Mouse (Mus musculus) adrenal gland, postnatal 25 days (tissue): ENCODE data around the gene Wdr5. TPM values are rescaled to one million over a fixed set of nuclear protein-coding genes. Genes with fewer than 3 reads are reported as not detected.

Experiments
- DNase-seq: peaks from one replicate; pipeline ENCODE4 v3.0.0; 2021; ENCODE audit warnings: mixed read lengths
- long read RNA-seq: library from polyadenylated mRNA; stranded (forward); transcript quantifications from one replicate; pipeline ENCODE4 v2.0.0, GENCODE M21; 2021
- total RNA-seq: library from RNA; stranded (reverse); gene quantifications from 2 replicates; pipeline ENCODE4 v1.2.3, GENCODE M21; 2021

Wdr5 gene
- total RNA-seq = 37.3 and 40.2 TPM in 2 replicates
- long read RNA-seq, transcript Wdr5-201 (14 exons, 2,890 nt) = major isoform, 34 of 44 reads
- long read RNA-seq, partial matches to known transcripts = 5 of 44 reads
- long read RNA-seq, other reads (novel, unspliced or antisense) = 5 of 44 reads

GRCm38 (mm10) chr2:27514639-27515328, at the start of gene Wdr5:
Gene Wdr5, plus strand, starts transcription at chr2:27515157.
- peak; percentile 100 for DNase-seq

- DNase-seq = no peak
Measured at GRCm38 (mm10) chr2:27469292-27469990, 45.5 kb upstream of the Wdr5 start.

DNA sequence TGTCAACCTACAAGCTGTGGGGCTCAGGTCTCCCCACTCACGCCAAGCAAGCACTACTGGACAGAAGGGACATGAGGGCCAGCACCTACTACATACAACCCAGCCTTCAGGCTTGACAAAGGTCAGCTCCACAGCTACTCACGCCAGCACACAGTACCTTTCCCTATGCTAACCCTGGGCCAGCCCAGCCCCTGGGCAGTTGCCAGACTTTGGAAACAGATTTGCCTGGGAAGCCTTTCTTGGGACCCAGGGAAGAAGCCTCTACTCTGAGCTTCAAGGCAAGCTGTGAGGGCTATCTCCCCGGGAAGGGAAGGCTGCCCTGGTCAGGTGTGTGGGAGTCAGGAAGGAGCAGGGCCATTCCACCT, 45.0 kb upstream of the Wdr5 start:
- DNase-seq = peak; percentile 60

DNA sequence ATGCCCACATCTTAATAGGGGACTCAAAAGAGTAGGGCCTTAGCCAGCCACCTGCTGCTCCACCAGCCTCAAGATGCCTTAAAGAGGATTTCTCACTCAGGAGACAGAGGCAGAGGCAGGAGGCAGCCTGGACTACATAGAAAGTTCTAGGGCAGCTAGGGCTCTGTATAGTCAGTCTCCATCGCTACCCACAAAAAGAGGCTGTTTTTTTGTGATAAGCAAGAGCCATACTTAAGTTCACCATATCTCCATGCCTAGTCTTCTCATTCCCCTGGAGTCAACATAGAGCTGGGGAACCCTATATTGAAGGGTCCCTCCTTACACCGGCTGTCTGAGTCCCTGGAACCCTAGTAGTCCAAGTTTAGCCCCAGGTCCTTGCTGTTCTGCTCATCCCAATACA, 44.4 kb upstream of the Wdr5 start:
- no peak for DNase-seq

- DNase-seq = no peak
Measured at GRCm38 (mm10) chr2:27471170-27471584, 43.8 kb upstream of the Wdr5 start.

GRCm38 (mm10) chr2:27473061-27473765, 41.7 kb upstream of the Wdr5 start:
- DNase-seq = no peak

DNA sequence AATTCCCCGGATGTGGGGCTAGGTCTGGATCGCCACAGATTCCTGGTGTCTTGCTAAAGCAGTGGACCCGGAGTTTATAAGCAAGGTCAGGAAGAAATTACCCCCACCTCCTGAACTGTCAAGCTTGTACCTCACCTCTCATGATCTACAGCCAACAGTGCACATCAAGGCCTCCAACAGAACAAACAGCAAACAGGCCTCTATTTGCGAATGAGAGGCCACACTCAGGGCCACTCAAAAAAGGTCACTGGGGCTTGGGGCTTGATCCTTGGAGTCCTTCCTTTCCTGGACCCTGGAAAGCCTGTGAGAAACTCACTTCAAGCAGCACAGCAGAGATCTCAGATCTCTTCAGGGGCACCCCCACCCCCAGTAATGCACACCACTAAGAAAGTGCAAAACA, 41.0 kb upstream of the Wdr5 start:
- no peak for DNase-seq

DNA sequence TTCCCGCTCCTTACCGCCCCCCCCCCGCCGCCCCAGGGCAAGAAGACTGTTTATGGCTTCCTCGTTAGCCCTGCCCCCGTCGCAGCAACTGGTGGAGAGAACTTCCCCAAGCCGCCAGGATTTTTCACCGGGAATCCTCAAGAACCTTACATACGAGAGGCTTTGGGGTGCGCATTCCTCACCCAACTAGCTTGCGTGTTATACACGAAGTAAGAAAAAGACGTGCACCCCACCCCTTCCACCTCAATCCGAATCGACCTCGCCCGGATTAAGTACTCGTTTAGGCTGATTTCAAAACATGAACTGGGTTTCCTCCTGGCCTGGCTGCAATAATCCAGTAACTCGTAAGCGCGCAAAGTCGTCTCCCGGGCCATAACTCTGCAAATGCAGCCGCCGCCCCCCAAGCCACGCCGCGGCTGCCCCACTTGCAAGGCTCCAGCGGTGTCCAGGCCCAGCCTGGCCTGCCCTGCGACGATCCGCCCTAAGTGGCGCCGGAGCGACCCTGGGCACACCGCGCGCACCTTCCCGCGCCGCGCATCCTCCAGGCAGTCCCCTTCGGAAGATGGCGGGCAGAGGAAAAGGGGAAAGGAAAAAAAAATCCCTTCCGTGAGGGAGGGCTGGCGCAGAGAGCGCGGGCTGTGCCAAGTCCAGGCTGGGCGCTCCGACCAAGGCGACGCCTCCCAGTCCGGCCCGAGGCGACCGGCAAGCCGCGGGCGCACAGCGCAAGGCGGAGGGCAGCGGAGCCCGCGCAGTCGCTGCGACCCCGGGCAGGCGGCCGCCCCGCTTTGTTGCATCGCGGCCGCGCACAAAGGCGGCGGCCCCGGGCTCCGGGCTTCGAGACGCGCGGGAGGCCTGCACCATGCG, 40.1 kb upstream of the Wdr5 start:
- peak; percentile 47 for DNase-seq

- DNase-seq = peak; percentile 92
Measured at GRCm38 (mm10) chr2:27475495-27476302, 39.3 kb upstream of the Wdr5 start.

DNA sequence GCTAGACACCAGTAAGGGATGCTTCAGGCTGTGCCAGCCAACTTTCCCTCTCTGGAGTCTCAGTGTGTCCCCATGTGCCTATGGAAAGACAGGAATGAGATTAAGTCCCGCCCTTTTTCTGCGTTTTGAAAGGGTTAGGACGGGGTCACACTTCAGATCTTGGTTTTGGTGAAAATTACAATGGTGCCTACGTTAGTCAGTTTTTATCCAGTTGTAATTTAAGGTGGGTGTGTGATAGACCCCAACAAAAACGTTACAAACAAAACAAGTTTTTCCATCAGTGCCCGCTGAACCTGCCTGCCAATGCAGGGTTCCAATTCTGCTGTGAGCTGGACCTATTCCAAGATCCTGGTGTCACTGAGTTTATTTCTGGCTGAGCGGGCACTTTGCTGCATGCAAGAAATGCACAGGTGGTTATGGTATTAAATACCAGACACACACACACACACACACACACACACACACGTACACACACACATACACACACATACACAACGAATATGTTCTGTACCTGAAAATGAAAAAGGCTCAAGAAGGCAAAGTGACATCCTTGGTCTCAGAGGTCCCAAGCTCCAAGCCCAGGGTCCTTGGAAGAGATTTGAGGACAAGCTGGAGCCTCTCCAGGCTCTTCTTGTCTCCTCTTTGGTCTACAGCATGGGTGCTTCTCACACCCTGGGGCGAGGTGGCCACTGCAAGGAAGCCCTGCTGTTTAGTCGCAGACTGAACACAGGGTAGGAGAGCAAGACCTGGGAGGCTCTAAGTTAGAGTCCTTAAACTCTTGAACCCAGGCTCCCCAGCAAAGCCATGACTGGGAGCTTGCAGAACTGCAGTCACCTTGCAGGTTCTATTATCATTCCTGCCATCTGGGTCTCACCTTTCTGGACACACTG, 38.4 kb upstream of the Wdr5 start:
- no peak for DNase-seq

DNA sequence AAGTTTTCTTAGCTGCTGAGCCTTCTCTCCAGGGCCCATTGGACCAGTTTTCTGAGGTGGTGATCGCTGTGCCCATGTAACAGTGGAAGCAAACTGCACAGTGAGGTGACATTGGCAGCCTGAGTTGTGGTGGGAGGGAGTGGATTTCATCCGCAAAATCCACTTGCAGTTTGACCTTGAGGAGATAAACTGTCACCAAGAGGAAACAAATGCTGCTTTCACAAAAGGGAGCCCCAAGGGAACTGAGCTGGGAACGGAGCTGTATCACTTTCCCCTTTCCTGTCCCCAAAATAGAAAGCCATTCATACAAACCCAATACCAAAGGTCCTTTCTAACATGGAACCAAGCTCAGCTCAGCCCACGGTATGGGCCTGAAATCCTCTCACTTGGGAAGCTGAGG, 35.1 kb upstream of the Wdr5 start:
- DNase-seq = no peak

- DNase-seq = no peak
Measured at GRCm38 (mm10) chr2:27480367-27480766, 34.6 kb upstream of the Wdr5 start.

DNA sequence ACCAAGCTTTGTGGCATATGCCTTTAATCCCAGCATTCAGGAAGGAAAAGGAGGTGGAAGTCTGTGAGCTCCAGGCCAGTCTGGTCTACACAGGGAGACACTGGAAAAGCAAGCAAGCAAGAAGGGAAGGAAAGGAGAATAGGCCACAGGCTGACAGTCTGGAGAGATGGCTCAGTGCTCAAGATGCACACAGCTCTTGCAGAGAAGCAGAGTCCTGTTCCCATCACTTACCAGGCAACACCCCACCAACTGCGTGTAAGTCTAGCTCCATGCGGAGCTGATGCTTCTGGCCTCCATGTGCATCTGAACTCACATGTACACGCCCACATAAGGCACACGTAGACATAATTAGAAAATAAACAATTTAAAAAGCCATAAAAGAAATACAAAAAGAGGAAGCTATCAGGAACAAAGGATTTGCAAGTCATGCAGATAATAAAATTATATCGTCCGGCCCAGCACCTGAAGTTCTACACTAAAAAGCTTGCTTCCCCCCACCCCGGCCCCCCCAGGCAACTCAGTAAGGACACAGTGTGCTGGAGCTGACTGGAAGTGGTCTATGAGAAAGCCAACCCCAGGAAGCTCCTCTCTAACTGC, 32.6 kb upstream of the Wdr5 start:
- DNase-seq = no peak

GRCm38 (mm10) chr2:27486725-27487124, 28.2 kb upstream of the Wdr5 start:
- DNase-seq = no peak

GRCm38 (mm10) chr2:27487336-27488049, 27.5 kb upstream of the Wdr5 start:
- no peak for DNase-seq

DNA sequence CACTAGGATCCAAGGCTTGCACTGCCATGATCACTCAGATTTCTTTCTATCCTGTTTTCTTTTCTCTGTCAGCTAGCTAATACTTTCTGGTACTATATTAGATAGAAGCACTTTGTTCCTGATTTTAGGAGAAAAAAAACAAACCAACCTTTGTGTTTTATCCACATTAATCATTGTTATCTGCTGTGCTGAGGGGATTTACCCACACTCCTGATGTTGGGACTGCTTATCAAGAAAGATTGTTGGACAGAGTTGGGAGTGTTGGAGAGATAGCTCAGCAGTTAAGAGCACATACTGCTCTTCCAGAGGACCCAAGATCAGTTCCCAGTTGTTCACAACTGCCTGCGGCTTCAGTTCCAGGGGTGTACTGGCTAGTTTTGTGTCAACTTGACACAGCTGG, 26.6 kb upstream of the Wdr5 start:
- DNase-seq = no peak

DNA sequence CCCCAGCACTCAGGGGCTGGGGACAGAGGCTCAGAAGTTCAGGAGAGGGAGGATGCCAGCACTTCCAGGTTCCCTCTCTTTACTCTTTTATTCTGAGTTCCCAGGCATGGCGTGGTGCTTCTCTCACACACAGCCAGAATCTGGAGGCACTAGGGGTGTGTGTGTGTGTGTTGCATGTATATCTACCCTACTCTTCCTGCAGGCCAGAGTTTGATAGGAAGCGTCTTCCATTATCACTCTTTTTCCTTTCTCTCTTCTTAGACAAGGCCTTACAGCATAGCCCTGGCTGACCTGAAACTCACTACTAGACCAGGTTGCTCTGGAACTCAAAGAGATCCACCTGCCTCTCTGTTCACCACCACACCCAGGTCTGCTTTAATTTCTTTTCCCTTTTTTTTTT, 24.0 kb upstream of the Wdr5 start:
- DNase-seq = no peak

DNA sequence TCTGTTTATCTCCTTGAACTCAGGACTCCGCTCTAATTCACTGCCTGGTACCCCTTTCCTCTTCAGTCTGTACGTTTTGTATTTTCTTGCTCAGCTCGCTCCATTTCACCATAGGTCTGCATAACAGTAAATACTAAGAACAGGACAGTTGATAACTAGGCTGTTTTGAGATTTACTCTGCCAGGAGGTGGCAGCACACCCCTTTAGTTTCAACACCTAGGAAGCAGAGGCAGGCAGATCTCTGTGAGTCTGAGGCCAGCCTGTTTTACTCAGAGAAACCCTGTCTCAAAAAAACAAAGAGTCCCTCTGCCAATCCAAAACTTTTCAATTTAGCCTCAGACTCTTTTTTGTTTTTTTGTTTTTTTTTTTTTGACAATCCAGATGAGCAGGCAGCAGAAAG, 21.0 kb upstream of the Wdr5 start:
- DNase-seq = no peak

GRCm38 (mm10) chr2:27496391-27497028, 18.4 kb upstream of the Wdr5 start:
- DNase-seq = no peak
